Mouse (Mus musculus) v-Abl transformed pro-B cells (cell line): ENCODE data around the gene Neb.

Experiments
- in situ Hi-C, 2 experiments: fragments of 400-800 bp; cut with MboI; formaldehyde crosslinking; loops; one replicate each; pipeline ENCODE4 v1.15.1; 2025; ENCODE audit not compliant: unreplicated experiment in 2 of 2

Gene Neb

GRCm38 (mm10) chr2:52319020-52319567 is 59.2 kb downstream of the Neb start:
- in situ Hi-C loops = no loop called here

GRCm38 (mm10) chr2:52317471-52317870 is 60.8 kb downstream of the Neb start:
- in situ Hi-C loops = no loop called here

- in situ Hi-C loops = no loop called here
Measured at GRCm38 (mm10) chr2:52315737-52316136, 62.5 kb downstream of the Neb start.

- in situ Hi-C loops = no loop called here
Measured at GRCm38 (mm10) chr2:52314922-52315730, 63.1 kb downstream of the Neb start.

- in situ Hi-C loops = no loop called here
Measured at GRCm38 (mm10) chr2:52310757-52311156, 67.5 kb downstream of the Neb start.

- in situ Hi-C loops = no loop called here
Measured at GRCm38 (mm10) chr2:52306635-52307034, 71.6 kb downstream of the Neb start.

- in situ Hi-C loops = no loop called here
Measured at GRCm38 (mm10) chr2:52304554-52304953, 73.7 kb downstream of the Neb start.

GRCm38 (mm10) chr2:52303405-52303804 is 74.9 kb downstream of the Neb start:
- in situ Hi-C loops = no loop called here

GRCm38 (mm10) chr2:52297969-52298368 is 80.3 kb downstream of the Neb start:
- in situ Hi-C loops = no loop called here

GRCm38 (mm10) chr2:52296779-52297178 is 81.5 kb downstream of the Neb start:
- in situ Hi-C loops = no loop called here

GRCm38 (mm10) chr2:52287436-52287835 is 90.8 kb downstream of the Neb start:
- in situ Hi-C loops = no loop called here

GRCm38 (mm10) chr2:52286421-52286820 is 91.9 kb downstream of the Neb start:
- in situ Hi-C loops = no loop called here

GRCm38 (mm10) chr2:52272146-52272545 is 106.1 kb downstream of the Neb start:
- in situ Hi-C loops = loop anchor here in 1 of 2 experiments (25.0 kb wide), 1 partner anchor 315 kb away; no protein-coding TSS in a partner anchor

- in situ Hi-C loops = loop anchor here in 1 of 2 experiments (25.0 kb wide), 1 partner anchor 316 kb away; no protein-coding TSS in a partner anchor
Measured at GRCm38 (mm10) chr2:52270911-52271310, 107.4 kb downstream of the Neb start.

GRCm38 (mm10) chr2:52262149-52262548 is 116.1 kb downstream of the Neb start:
- in situ Hi-C loops = loop anchor here (5.0 to 25.0 kb wide), 2 partner anchors 325 to 330 kb away; no protein-coding TSS in a partner anchor

GRCm38 (mm10) chr2:52252037-52252436 is 126.2 kb downstream of the Neb start:
- in situ Hi-C loops = loop anchor here in 1 of 2 experiments (25.0 kb wide), 1 partner anchor 335 kb away; no protein-coding TSS in a partner anchor

- in situ Hi-C loops = no loop called here
Measured at GRCm38 (mm10) chr2:52248316-52248826, 129.9 kb downstream of the Neb start.

GRCm38 (mm10) chr2:52245091-52245490 is 133.2 kb downstream of the Neb start:
- in situ Hi-C loops = no loop called here

- in situ Hi-C loops = no loop called here
Measured at GRCm38 (mm10) chr2:52242691-52243090, 135.6 kb downstream of the Neb start.

- in situ Hi-C loops = no loop called here
Measured at GRCm38 (mm10) chr2:52237892-52238291, 140.4 kb downstream of the Neb start.

GRCm38 (mm10) chr2:52227584-52227983 is 150.7 kb downstream of the Neb start:
- in situ Hi-C loops = no loop called here

- in situ Hi-C loops = no loop called here
Measured at GRCm38 (mm10) chr2:52224366-52224765, 153.9 kb downstream of the Neb start.
